Mouse (Mus musculus) ES-E14 (cell line): ENCODE data around the gene G3bp1.
A peak's percentile ranks its signal among the peaks of the same experiment; 100 is the strongest.

Experiments used
- CHD2 ChIP-seq: IDR thresholded peaks from 2 replicates; pipeline ENCODE4 v1.6.1; 2014; ENCODE audit warnings: mild to moderate bottlenecking, low read depth, low read length, inconsistent platforms
- HCFC1 ChIP-seq: IDR thresholded peaks from 2 replicates; pipeline ENCODE4 v1.6.1; 2012; ENCODE audit warnings: low read length, inconsistent platforms, borderline replicate concordance; ENCODE audit not compliant: insufficient read depth
- MAFK ChIP-seq: IDR thresholded peaks from 2 replicates; pipeline ENCODE4 v1.6.1; 2014; ENCODE audit warnings: mild to moderate bottlenecking, low read depth, low read length, inconsistent platforms; ENCODE audit not compliant: insufficient read depth
- ZC3H11A ChIP-seq: IDR thresholded peaks from 2 replicates; pipeline ENCODE4 v1.6.1; 2012; ENCODE audit warnings: low read depth, mild to moderate bottlenecking, inconsistent platforms, low read length, borderline replicate concordance
- ZNF384 ChIP-seq: IDR thresholded peaks from 2 replicates; pipeline ENCODE4 v1.6.1; 2012; ENCODE audit warnings: low read depth, low read length, inconsistent platforms

GRCm38 (mm10) chr11:55468611-55469047, 856 bp upstream of the G3bp1 start:
- TF ChIP-seq CHD2 (no peak), ZNF384 (no peak), HCFC1 (no peak), ZC3H11A (no peak), MAFK (peak; percentile 67)
